Mouse (Mus musculus) bone marrow, adult 2 months (tissue): ENCODE data around the gene 4930430A15Rik.

ENCODE experiments used
- CTCF ChIP-seq: fragments of 200-500 bp; IDR thresholded peaks from 2 replicates; pipeline ENCODE4 v1.5.1; 2011; ENCODE audit warnings: low read length, control low read depth; ENCODE audit not compliant: control insufficient read depth, insufficient read depth
- POLR2A ChIP-seq: fragments of 200-500 bp; IDR thresholded peaks from 2 replicates; pipeline ENCODE4 v1.6.1; 2011; ENCODE audit warnings: low read depth, mild to moderate bottlenecking, control low read depth, low read length, borderline replicate concordance; ENCODE audit not compliant: control insufficient read depth

DNA sequence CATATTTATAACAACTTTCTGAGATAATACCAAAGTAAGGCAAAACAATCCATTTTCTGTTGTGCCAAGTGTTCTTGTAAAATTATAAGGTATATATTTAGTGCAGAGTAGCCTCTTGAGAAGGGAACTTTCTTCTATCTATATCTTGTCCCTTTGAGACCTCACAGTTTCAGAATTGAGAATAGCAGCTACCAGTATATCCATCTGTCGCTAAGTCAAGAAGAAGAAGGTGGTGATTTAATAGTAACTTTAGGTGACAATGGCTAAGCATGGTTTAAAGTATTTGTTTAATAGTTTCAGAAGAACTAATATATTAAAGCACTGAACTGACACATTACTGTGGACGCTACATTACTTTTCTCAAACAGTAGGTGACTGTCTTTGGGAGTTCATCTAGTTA is 44.6 kb upstream of the 4930430A15Rik start, which contains the start of gene Olfr1277:
- no peak for TF ChIP-seq CTCF
- no peak for TF ChIP-seq POLR2A
